Mouse (Mus musculus) liver, adult 2 months (tissue): Measurements from ENCODE around the gene Cdk7.

Experiments
- CTCF ChIP-seq: fragments of 200-500 bp; IDR thresholded peaks from 2 replicates; pipeline ENCODE4 v1.5.1; 2011; ENCODE audit warnings: low read depth, low read length, control low read depth
- POLR2A ChIP-seq: fragments of 200-500 bp; IDR thresholded peaks from 2 replicates; pipeline ENCODE4 v1.6.1; 2011; ENCODE audit warnings: low read length, control low read depth; ENCODE audit not compliant: insufficient read depth; ENCODE audit errors: extremely low read depth

DNA sequence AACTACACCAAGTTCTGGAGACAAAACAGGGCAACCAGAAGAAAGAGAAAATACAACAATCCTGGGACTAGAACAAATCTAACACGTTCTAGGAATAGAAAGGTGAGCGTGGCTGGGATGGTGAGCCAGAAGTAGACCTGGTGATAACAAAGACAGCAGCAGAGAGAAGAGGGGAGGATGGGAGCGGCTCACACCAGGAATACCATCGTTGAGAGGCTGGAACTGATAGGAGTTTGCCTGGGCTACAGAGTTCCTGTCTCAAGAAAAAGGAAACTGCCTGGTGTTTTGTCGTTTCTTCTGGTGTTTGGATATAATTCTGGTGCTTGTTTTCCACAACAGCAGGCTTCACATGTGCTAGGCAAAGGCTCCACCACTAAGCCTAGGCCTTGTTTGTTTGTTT lies 2.7 kb downstream of the Cdk7 start:
- TF ChIP-seq CTCF = no peak
- no peak for TF ChIP-seq POLR2A
